Mouse (Mus musculus) ovary, postnatal 36 days (tissue): ENCODE measurements around the gene Alx1.

ENCODE experiments used
- DNase-seq: peaks from one replicate; pipeline ENCODE4 v3.0.0; 2022; ENCODE audit warnings: low spot score, mixed read lengths

Alx1 gene

DNA sequence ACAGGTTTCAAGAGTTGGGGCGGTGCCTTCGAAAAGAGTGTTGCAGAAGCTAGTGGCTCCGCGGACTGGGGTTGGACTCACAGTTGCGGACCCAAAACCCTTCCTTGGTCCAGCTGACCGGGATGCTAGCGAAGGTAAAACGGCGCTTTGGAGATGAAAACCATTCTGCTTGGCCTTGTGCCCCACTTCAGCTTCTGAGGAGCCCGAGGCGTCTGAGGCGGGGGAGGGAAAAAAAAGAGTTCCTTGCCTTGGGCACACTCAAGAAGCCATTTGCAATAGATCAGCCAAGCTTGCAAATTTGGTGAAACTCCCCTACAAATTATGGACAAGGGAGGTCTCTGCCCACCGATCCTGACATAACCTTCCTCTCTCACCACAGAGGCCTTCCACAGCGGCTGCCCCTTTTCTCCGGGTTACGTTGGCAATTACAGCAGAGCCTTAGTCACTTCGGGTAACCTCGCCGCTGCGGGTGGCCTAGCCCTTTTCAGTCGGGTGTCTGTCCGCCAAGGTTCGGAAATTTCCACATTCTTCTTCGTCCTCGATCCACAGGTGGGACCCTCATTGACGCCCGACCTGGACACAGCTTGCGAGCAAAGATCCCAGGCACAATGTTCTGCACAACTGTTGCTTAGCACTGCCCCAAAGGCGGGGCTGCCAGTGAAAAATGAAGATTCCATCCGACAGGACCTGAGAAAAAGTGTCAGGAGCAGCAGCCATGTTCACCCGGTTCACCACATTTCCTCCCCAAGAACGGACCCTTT is at the start of gene Alx1:
Gene Alx1 (minus strand): TSS at position 486 of the 761 bp plus-strand sequence.
- peak; percentile 8 for DNase-seq

DNA sequence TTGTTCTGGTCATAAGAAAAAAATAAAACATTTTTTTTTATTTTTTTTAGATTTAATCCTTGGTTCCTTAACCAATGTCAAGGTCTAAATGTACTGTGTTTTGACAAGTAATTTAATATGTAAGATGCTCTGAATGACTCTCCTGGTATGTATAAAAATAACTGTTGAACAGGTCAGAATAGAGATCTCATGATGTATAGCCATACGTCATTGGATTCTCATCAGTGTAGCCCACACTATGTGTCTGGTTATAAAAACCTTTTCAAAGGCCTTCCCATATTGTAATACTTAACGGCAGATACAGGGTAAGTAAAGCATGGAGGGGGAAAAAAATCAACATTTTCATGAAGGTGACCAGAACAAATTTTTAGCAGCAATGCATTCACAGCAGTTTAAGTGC is 19.6 kb upstream of the Alx1 start:
- DNase-seq = no peak

DNA sequence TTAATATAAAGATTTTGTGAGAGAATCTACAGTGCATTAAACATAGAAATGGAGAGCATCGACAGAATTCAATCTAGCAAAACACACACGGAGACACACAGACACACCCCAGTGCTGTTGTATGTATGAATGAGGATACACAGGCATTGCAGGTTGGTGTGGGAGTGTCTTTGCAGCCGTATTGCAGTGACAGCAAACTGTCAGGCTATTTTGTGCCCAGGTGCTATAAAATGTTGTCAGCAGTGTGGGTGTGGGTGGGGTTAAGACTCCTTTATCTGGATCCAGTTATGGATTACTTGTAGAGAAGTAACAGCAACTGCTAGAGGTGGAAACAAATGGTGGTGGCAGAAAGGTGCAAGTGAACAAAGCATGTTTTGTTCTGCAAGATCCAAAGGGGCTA is 16.6 kb upstream of the Alx1 start:
- DNase-seq = no peak

DNA sequence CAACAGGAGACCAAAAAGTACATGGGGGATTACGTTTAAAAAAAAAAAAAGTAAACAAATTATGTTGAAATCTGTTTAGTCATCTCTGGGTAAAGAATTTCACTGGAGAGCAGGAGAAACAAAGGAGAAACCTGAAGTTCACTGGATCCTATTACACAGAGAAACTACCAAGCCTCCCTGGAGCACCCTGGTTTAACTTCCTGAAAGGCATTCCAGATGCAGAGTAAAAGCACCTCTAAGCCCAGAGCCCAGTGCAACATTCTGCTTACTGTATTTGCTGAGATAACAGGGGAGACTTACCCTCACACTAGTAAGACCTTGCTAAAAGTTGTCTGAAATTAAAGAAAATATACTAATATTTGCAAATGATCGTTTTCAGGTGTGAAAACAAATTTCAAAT is 15.0 kb upstream of the Alx1 start:
- no peak for DNase-seq

DNA sequence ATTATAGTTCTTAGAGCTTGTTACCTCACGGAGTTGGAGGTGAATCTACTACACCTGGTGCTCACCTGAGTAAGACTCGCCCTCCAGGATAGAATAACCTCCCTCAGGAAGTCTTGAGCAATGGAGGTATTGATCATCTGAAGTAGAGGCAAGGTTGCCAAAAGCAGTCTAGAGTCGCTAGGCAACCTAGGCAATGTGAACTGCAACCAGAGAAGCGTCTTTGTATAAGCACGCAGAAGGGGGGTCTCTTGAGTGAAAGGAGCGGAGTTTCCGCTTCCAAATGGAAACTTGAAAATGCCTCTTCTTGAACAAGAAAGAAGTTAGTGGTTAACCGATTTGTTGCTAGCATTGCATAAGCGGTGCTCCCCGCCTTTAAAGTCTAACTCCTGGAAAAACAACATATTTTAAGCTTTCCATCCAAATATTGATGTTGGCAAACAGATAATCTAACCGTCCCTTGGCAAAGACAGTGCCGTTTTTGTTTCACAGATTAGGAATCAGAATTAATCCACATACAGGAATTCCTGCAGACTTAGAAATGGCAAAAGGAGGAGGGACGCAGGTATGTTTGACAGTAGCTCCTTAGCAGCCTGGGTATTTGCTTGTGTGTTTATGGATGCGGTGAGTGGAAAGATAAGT is 5.1 kb upstream of the Alx1 start:
- DNase-seq = no peak

DNA sequence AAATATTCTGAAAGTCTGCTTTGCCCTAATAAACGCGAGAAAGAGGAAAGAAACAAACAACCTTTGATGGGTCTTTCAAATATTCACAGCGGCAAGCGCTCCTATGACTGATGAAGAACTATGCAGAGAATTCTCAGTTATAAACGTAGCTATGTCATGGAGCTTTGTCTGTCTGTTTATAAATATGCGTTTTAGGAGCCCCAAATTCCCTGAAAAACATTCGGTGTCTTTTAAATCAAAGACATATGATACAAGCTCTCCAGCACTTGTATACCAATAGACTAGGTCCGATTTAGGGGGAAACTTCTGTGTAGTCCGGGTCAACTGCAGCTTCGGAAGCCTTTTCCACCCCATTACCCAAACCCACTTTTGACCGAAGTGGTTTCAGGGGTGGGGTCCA is 916 bp upstream of the Alx1 start:
- DNase-seq = no peak

DNA sequence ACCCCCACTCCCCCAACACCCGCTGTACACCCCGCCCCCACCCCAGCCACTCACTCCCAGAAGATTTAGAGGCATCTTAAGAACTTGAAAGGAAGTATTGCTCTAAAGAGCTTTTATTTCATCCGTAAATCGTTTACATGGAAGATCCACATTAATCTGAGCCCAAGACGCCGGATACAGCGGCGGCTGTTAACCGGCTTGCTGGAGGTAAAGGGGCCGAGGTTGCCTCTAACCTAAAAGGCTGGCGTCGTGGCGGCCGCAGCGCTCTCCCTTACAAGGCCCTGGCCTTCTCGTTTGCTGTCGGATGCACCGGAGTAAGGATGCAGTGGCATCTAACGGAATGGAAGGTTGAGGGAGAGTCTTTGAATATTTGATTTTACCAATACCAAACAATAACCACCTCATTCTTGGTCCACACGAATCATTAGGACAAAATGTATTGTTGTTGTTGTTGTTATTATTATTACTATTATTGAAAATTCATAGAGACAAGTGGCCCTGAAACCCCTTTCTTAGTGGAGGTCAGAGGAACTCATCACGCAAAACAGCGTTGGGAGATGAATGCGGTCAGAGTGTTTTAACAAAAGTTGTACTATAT is 784 bp downstream of the Alx1 start:
- no peak for DNase-seq

DNA sequence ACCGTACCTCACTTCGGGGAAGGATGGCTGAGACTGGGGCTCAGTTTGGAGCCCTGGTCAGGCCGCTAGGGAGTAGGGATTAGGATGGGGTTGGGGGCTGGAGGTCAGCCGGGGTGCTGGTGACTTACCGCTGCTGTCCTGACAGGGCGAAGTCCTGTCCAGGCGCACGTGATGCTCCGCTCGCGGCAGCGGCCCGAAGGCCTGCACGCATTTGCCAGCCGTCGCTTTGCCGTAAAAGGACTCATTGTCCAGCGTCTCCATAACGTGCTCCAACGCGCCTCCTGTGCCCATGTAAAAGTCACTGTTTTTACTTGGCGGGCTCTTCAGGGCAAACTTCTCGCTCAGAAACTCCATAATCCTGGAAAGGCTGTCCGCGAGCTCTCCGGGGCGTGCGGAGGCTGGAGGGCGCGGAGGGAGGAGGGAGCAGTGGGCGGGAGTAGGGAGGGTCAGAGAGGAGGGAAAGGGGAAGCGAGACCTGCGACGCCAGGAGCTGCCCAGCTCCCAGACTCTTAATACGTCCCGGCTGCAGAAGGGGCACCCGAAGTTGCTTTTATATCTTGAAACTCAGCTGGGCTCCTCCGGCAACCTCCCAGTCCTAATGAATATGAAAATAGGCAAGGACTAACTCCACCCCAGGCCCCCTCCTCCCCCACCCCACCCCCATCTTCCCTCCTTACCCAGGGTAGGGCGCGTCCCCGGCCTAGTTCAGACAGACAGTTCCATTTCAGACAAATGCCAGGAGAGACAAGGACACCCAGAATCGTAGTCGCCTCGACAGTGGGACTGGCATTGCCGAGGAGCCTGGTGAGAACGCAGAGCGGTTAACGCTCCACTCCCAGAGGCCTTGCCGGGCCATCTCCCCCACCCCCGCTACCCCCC is 1.5 kb downstream of the Alx1 start:
- peak; percentile 21 for DNase-seq

DNA sequence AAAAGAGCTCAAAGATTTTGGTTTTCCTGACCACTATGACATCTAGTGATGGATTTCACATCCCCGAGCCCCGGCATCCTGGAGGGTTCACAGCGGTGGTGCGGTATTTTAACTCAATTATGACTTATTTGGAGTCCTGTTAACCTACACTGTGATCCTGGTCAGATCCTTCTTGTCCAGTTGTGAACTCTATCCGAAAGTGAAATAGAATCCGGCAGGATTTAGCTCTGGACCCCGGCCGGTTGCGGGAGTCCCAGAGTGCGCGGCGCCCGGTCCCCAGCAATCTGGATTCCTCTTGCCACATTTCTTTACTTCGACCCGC is 2.1 kb downstream of the Alx1 start:
- DNase-seq = peak; percentile 10

DNA sequence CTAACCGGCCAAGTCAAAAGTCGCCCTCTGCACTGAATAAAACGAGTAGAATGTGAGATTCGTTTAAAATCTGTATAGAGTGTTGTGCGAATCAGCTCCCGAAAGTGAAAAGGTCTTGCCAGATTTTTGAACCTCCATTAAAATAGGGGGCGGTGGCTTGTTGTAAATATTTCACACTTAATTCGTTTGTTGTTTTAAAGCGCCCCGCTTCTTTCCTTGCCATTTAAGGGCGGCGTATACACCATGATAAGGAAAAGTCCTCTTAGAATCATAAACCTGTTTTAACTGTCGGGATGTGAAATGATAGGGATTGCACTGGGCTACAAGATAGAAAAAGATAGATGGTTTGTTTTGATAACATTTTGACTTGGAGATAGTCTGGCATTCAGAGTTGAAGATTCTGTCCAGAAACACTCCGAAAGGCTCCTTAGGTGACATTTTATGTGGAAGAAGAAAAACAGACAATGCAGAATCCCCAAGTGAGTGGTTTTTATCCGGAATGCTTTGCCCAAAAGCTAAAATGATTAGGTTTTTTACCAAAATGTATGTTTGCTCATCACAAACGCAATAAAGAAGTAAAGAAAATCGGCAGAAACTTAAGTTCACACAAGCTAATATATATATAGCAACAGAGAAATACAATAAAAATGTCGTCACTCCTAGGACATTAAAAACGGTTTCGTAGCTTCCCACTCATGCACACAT is 2.6 kb downstream of the Alx1 start:
- no peak for DNase-seq

DNA sequence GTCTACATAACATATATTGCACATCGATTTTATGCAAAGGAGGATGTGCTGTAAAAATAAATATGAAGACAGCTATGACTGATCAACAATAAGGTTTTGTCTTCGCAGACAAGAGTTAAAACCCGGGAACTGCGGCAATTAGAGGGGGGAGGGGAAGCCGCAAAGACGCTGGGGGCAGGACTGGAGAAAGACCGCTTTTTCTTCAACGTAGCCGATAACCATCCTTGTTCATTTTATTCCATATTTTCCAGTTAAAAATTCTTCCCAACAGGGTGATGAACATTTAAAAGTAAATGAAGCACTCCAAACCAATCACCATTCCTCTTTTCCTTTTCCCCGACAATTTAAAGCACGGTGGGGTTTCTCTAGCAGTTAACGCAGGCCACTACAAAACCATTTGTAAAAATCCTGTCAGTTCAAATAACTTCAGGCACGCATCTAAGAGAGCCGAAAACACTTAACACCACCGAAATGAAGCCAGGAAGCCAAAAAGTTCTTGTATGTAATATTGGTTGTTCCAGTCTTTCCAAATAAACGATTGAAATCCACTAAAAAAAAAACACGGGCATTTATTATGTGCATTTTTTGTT is 3.3 kb downstream of the Alx1 start:
- DNase-seq = no peak

DNA sequence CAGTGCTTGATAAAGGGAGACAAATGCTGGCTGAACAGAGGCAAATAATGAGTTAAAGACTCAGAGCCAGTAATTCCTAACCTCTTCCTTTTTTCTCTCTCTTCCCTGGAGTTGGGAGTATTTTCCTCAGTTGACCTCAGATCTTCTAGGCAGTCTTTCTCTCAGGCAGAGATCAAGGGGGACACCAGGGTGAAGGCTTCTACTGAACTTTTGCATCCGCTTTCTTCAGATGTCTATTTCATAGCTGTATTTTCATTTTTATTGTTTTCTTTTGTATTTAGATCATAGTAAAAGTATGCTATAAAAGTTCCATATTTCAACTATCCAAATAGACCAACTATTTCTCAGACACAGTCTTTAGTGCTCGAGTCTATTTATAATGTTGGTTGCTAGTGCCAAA is 27.5 kb downstream of the Alx1 start:
- no peak for DNase-seq

DNA sequence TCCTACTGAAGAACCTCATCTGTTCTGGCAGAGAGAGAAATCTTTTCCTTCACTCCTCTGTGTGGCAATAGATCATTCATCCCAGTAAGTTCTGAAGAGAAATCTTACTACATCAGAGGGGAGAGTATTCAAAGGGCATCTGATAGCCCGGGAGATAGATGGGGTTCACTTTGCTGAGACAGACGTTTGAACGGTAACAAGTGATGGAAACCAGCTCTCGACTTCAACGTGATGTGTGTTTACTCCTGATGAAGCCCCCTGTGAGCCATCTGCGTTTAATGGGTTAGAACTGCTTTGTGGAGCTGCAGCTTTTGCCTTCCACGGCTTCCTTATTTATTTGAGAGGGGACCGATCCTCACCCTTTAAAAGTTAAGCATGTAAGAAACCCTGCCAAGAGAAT is 29.1 kb downstream of the Alx1 start:
- no peak for DNase-seq

DNA sequence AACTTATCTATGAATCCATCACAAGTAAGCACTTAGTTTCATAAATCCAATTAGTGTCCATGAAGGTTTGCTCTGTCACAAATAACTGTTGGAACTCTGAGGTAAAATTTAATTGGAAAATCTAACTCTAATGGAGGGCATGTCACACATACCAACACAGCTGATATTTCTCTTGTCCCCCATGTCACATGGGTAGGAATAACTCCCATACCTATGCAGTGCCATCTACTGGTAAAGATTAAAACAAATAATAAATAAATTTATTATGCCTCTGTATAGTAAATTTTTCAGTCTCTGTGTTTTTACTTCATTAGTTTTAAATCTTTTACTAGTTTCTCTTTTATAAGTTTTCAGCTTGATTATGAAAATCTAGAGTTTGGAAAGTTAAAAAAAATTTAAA is 30.4 kb downstream of the Alx1 start:
- no peak for DNase-seq

DNA sequence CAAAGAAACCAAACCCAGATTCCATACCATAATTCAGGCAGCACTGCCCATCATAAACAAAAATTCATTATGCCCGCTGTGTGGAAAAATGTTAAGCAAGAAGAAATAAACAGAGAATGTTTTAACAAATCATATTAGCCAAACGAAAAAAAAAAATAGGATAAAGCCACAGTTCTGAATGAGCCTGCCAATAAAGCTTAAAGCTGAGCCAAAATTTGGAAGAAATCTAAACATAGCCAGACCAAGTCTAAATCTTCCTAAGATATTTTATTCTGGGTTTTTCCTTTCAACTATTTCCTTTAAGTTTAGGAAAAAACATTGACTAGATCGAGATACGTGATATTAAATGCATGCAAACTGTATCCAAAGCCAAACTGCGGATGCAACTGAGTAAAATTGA is 54.9 kb downstream of the Alx1 start:
- DNase-seq = no peak

DNA sequence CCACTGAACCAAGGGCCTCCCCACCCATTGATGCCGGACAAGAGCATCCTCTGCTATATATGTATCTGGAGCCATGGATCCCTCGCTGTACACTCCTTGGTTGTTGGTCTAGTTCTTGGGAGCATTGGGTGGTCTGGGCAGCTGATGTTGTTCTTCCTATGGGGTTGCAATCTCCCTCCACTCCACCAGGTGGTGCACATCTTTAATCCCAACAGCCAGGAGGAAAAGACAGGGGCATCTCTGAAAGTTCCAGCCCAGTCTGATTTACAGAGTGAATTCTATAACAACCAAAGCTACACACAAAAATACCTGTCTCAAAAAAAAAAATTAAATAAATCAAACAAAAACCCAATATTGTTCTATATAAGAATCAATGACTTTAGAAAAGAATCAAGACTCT is 70.4 kb downstream of the Alx1 start:
- DNase-seq = no peak
